Mouse (Mus musculus) spleen, embryonic (tissue): Measurements from ENCODE around the gene Btrc.

Experiments used
- CTCF ChIA-PET: fragments of 350-600 bp; sonication (Branson Sonifier 250); formaldehyde crosslinking; loops from one replicate; lab custom pipeline; 2022; lab: Charles Lee

Btrc gene

GRCm38 (mm10) chr19:45472691-45473520 lies 109.4 kb downstream of the Btrc start:
- CTCF ChIA-PET, result interaction anchor here (0.7 to 1.0 kb wide), 2 partner anchors 13 to 28 kb away, joined by 3 read pairs; no protein-coding TSS in a partner anchor

DNA sequence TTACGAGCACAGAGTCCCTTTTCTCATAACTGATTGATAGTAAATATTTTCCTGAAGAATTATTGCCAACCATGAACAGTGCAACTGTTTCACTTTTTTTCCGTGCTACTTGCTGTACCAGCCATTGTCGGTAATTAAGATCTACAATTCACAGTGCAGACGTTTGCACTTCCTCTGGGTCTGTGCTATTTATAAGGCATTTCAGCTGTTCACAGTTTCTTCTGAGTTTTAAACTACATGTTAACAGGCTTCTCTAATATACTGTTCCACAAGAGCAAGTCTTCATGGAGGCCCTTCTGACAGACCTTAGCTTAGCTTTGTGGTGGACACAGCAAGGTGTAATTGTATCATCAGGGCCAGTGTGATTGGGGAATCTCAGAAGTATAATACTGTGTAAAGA lies 111.2 kb downstream of the Btrc start:
- CTCF ChIA-PET, result no interaction called here

GRCm38 (mm10) chr19:45475928-45476553 lies 112.5 kb downstream of the Btrc start:
- CTCF ChIA-PET, result no interaction called here

- CTCF ChIA-PET, result no interaction called here
These were observed 116.0 kb downstream of the Btrc start for GRCm38 (mm10) chr19:45479548-45479947.

DNA sequence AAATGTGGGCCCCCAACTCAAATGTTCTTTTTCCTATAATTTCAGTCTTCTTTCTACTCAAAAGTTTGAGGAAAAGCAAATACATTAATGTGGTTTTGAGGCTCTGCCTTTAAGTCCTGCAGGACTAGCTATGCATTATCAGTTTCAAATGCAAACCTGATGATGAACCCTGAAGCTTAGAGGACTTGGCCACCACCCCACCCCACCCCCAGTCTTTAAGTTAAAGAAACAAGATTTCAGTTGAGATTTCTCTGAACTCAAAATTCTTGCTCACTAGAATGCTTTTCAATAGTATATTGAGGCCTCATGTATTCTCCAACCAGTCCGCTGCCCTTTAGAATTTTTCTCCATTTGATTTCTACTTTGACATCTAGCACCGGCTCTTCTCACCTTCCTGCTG lies 117.0 kb downstream of the Btrc start:
- CTCF ChIA-PET, result no interaction called here

GRCm38 (mm10) chr19:45480951-45481350 lies 117.4 kb downstream of the Btrc start:
- CTCF ChIA-PET, result no interaction called here

DNA sequence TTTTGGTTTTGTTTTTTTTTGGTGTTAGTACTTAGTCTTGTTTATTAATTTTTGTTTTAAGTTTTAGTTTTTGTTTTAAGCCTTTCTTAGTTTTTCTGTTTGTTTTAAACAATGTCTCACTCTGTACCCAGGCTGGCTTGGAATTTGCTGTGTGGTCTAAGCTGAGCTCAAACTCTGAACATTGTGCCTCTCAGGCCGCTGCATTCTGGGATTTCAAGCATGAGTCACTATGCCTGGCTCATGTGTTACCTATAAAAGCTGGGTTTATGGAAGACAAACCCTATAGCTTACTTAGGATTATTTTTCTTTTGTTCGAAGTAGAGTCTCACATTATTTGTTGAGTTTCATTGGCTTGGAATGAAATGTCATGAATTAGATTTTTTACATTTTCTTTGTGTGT lies 119.9 kb downstream of the Btrc start:
- CTCF ChIA-PET, result no interaction called here

- CTCF ChIA-PET, result no interaction called here
These were observed 122.9 kb downstream of the Btrc start for GRCm38 (mm10) chr19:45486206-45486991.

GRCm38 (mm10) chr19:45486992-45487387 lies 123.5 kb downstream of the Btrc start:
- CTCF ChIA-PET, result no interaction called here

DNA sequence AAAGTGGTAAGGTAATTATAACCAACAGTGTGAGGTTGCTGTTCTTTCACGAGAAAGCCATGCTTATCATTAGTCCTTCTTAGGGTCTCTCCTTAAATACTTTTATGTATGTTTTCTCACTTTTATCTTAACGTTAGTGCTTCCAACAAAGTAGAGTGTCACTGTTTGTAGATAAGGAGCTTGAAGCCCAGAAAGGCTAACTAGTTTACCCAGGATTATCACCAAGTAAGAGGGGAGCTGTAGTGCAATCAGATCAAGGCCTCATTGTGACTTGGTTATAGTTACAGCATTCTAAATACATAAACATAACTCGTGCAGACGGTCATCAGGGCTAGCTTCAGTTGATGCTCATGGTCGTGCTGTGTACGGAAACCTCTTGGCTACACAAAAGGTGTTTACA lies 126.4 kb downstream of the Btrc start:
- CTCF ChIA-PET, result interaction anchor here (0.6 kb wide), 2 partner anchors 1264 to 1883 kb away, joined by 4 to 6 read pairs; no protein-coding TSS in a partner anchor

GRCm38 (mm10) chr19:45491246-45491645 lies 127.7 kb downstream of the Btrc start:
- CTCF ChIA-PET, result no interaction called here

DNA sequence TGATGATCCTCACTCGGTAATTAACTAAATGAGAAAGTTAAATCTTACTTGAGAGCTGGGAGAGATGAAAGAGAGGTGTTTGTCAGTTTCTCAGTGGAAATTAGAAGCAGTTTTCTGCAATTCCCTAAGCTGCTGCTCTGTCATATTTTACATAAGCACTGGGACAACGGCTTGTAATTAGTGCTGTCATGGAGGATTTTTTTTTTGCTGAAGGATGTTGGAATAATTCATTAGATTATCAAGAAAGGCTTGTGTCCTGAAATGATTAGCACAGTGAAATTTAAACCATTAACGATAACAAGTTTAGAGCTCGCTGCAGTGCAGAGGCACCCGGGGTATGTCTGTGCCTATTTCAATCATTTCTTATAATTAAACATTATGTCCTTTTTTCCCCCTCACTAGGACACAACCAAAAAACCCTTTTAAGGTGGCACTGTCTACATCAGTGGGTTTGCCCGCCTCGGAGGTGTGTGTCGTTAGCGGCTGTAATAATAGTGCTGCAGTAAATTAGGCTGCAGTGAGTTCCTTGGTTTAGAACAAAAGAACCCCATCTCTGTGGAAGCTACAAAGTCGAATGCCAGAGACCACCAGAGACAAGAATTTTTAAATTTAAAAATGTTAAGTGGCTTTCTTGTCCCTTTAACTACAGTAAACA lies 130.7 kb downstream of the Btrc start:
- CTCF ChIA-PET, result interaction anchor here (0.6 kb wide), 1 partner anchor 256 kb away, joined by 3 read pairs; no protein-coding TSS in a partner anchor

GRCm38 (mm10) chr19:45505446-45505845 lies 141.9 kb downstream of the Btrc start:
- CTCF ChIA-PET, result no interaction called here

- CTCF ChIA-PET, result no interaction called here
These were observed 144.0 kb downstream of the Btrc start for GRCm38 (mm10) chr19:45507531-45507930.

GRCm38 (mm10) chr19:45510680-45511079 lies 147.1 kb downstream of the Btrc start:
- CTCF ChIA-PET, result no interaction called here

GRCm38 (mm10) chr19:45511406-45511805 lies 147.9 kb downstream of the Btrc start:
- CTCF ChIA-PET, result no interaction called here

DNA sequence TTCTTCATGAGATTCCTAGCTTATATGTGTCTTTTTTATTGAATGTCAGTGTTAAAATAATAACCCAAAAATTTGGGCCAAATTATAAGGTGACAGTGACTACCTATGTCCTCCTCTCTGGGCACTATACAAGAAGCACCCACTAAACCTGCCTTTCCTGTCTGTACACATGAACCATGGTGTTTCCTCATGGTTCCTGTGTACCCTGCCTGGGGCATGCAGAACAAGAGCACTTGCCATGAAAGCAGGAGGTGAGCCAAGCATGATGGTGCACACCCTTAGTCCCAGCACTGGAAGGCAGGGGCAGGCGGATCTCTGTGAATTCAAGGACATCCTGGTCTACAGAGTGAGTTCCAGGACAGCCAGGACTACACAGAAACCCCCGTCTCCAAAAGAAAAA lies 151.8 kb downstream of the Btrc start:
- CTCF ChIA-PET, result no interaction called here

GRCm38 (mm10) chr19:45516264-45516663 lies 152.7 kb downstream of the Btrc start:
- CTCF ChIA-PET, result no interaction called here

DNA sequence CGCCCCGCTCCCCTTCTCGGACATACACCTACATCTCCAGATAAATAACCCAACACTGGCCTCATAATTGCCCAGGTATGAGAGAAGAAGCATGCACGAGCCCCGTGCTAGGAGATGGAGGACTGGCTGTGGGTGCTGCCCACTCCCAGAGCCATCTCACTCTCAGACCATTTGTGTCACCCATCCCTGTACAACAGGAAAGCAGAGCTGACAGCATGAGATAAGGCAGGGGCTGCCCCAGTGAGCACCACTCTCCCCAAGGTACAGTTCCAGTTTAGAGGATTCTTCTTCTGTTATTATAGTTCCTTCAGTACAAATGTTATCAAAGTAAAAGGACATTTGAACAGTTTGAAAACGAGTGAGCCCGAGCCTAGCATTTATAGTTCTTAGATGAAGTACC lies 163.8 kb downstream of the Btrc start:
- CTCF ChIA-PET, result no interaction called here

DNA sequence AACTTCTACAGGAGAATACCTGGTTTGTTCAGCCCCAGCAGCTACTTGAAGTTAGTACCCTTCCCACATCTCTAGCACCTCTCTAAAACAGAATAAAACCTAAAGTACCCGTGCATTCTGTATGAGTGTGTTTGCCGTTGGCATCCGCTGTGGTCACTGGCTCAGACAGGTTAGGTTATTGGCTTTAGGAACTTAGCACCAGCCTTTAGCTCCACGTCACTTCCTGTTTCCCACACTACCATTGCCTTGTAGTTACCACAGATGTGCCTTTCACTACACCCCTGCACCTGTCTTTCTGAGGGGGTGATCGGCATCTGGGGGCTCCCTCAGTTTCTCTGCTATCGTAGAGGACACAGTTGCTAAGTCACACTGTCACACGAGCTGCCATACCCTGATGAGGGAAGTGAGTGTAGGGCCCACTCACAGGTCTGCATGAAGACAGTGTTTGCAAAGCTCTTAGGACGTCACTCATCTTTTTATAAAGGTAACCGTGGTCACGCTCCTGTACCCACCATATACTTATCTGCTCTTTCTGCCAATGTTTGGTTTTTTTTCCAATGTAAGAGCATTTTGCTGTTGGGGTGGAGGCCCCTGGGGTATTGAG lies 164.5 kb downstream of the Btrc start:
- CTCF ChIA-PET, result no interaction called here

DNA sequence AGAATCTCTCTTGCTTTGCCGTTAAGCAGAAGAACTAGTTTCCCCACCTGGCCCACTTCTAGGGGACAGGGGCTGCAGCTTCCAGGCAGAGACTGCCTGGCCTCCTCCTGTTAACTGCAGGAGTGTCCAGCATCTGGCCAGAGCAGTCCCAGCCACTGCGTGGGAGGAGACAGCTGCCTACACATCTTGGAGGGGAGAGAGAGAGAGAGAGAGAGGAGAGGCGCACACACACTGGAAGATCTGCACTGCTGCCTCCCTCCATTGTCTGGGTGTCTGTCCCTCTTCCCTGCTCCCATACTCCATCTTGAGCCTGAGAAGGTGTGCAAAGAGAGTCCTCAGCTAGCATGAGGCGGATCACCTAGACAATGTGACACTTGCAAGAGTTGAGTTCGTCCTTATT lies 165.8 kb downstream of the Btrc start:
- CTCF ChIA-PET, result no interaction called here
